Mouse (Mus musculus) brain, embryonic 18.5 days (tissue): ENCODE results near the gene Myom3.
"Not testable (repeated sequence)": the region's sequence is repeated elsewhere in the genome, so short reads cannot be mapped to it uniquely, and the experiment has no call there.

Experiments
- DNase-seq: peaks from one replicate; pipeline ENCODE4 v3.0.0-alpha.2; 2012; ENCODE audit warnings: low read depth, low spot score

The Myom3 gene

GRCm38 (mm10) chr4:135759356-135759976 is at the start of gene Myom3:
Gene Myom3, plus strand, starts transcription at chr4:135759715.
- no peak for DNase-seq

DNA sequence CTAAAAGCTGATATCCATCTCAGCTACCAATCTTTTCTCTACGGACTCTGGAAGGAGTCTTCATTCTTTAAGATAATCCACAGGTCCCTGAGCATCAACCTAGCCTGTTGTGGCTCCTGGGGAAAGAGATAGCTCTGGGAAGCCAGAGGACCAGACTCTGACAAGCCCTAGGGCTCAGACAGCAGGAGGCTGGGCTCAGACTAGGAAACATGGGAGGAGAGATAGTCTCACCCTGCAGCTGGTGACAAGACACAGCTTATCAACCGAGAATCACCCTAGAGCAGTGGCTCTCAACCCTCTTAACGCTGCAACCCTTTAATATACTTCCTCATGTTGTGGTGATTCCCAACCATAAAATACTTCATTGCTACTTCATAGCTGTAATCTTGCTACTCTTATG is 49.1 kb upstream of the Myom3 start:
- no peak for DNase-seq

DNA sequence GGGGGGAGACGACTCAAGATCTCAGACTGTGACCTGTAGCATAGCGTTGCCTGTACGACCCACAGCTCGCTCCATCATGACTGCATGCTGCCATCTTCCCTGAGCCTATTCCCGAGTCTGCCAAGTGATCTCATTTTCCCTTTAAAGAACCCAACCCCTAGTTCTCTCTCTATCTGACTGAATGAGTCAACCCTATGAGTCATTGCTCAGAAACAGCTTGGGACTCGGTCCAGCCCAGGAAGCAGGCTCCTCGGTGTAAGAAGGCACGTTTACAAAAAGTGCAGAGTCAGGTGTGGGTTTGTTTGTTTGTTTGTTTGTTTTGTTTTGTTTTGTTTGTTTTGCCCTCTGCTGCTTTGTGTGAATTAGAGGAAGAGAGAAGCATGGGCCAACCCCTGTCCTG is 44.7 kb upstream of the Myom3 start:
- DNase-seq: no peak

DNA sequence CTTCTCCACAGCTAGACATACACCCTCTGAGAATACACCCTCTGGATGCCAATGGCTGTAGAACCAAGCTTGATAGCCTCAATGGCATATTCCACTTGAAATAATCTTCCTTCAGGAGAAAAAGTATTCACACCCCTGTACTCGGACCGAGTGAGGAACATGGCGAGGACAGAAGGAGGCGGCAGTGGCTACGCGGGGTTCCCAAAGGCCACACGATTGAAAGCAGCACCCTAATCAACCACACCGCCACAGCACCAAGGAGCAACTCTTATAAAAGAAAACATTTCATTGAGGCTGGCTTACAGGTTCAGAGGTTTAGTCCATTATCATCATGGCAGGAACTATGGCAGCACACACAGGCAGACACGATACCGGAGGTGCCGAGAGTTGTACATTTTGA is 43.1 kb upstream of the Myom3 start:
- not testable (repeated sequence) for DNase-seq

- DNase-seq: no peak
Measured at GRCm38 (mm10) chr4:135722540-135723290, 36.8 kb upstream of the Myom3 start.

GRCm38 (mm10) chr4:135726416-135726815 is 33.1 kb upstream of the Myom3 start:
- DNase-seq: no peak

DNA sequence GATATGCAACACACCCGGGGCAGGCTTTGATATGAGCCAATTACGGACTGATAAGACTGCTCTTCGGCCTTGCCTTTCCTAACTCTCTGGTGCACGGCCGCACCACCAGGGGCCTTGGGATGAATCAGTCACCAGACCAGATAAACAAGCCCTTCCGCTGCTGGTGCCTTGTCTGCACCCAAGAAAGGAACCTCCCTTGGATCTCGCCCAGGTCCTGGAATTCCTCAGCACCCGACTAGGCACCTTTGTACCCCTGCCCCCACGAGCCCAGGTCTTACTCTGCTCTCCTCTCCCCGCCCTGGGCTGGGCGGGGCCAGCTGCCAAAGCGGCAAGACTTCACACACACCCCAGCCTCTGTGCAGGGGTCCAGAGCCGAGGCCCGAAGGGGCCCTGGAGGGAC is 31.7 kb upstream of the Myom3 start, which contains the start of gene Il22ra1:
Gene Il22ra1, plus strand, starts transcription at position 356 of the 400 bp plus-strand sequence.
- DNase-seq: no peak

DNA sequence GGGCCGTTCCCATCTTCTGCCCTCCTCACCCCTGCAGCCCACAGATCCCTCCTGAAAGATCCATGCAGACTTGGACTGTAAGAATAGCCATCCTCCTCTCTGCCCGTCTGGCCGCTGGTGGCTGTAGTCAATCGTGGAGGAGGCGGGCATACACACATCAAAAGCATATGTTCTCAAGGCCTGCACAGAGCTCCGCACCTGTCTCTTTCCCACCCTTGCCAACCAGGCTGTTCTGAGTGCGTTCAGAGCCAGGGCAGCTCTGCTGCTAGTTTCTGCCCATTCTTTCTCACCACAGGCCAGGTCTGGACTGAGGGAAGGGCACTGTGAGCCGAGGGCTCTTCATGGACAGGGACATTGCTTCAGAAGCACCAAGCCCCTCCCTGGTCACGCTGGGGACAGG is 29.3 kb upstream of the Myom3 start:
- DNase-seq: no peak

DNA sequence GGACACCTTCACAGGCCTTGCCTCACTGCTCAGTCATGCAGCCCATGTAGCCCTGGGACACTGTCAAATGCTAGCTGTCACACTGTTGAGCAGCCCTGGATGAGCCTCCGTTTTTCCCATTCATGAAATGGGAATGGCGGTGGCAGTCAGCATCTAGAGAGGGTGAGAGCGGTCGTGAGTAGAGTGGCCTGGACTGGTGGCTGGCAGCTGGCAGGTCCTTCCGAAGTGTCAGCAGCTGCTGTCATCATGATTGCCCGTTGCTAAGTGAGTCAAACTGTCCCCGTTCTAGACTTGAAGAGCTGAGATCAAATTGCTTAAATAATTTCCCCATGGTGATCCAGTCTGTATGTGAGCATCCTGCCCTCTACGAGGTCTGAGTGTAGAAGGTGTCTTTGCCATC is 28.6 kb upstream of the Myom3 start:
- DNase-seq: no peak

DNA sequence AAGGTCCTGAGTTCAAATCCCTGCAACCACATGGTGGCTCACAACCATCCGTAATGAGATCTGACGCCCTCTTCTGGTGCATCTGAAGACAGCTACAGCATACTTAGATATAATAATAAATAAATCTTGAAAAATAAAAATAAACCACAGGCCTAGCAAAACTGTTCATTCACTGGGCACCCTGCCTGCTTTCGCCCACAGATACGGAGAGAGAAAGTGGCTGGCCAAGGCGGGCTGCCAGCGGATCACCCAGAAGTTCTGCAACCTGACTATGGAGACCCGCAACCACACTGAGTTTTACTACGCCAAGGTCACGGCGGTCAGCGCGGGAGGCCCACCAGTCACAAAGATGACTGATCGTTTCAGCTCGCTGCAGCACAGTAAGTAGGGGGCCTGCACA is 25.6 kb upstream of the Myom3 start:
- DNase-seq: no peak

GRCm38 (mm10) chr4:135736903-135737302 is 22.6 kb upstream of the Myom3 start:
- no peak for DNase-seq

GRCm38 (mm10) chr4:135738237-135738636 is 21.3 kb upstream of the Myom3 start:
- no peak for DNase-seq

GRCm38 (mm10) chr4:135739148-135739547 is 20.4 kb upstream of the Myom3 start:
- no peak for DNase-seq

GRCm38 (mm10) chr4:135739672-135740071 is 19.8 kb upstream of the Myom3 start:
- DNase-seq: no peak

- DNase-seq: no peak
Measured at GRCm38 (mm10) chr4:135743520-135743919, 16.0 kb upstream of the Myom3 start.

GRCm38 (mm10) chr4:135744726-135745448 is 14.6 kb upstream of the Myom3 start:
- DNase-seq: no peak

- DNase-seq: no peak
Measured at GRCm38 (mm10) chr4:135745613-135746012, 13.9 kb upstream of the Myom3 start.

GRCm38 (mm10) chr4:135750896-135751295 is 8.6 kb upstream of the Myom3 start:
- no peak for DNase-seq

- DNase-seq: no peak
Measured at GRCm38 (mm10) chr4:135752106-135752778, 7.3 kb upstream of the Myom3 start.

GRCm38 (mm10) chr4:135752779-135753164 is 6.7 kb upstream of the Myom3 start:
- DNase-seq: no peak

- DNase-seq: no peak
Measured at GRCm38 (mm10) chr4:135758331-135758730, 1.2 kb upstream of the Myom3 start.

DNA sequence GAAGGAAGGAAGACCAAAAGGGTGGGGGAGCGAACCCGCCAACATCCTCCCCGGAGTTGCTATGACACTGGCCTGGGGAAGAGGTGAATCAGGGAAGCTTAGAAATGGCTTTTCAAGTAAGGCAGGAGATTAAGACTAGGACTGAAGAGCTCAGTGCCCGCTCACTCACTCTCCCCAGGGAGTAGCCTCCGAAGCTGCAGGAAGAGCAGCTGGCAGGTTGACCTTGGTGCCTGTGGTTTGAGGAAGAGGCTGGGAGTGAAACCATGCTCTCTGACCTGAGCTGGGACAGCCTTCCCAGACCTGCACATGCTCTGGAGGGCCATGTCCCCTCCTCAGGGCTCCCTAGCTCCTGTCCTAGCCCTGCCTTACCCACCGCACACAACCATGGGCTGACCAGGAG is 690 bp upstream of the Myom3 start:
- no peak for DNase-seq
